Mouse (Mus musculus) liver, postnatal 0 days (tissue): ENCODE results near the gene Trappc3. TPM values are rescaled to one million over a fixed set of nuclear protein-coding genes. Genes with fewer than 3 reads are reported as not detected.

Source experiments
- ATAC-seq: fragments of 200-750 bp; cut with Nextera tagmentation; 2 replicates; pipeline ENCODE4 v1.8.0; 2017; ENCODE audit warnings: mild to moderate bottlenecking, moderate library complexity
- DNase-seq: peaks from one replicate; pipeline ENCODE4 v3.0.0-alpha.2; 2016
- H3K27ac ChIP-seq: fragments of 300-500 bp; sonication (generic); 2 replicates; pipeline ENCODE4 v1.5.1; 2014; ENCODE audit warnings: antibody characterized with exemption, moderate library complexity, mild to moderate bottlenecking, low read depth
- H3K27me3 ChIP-seq: fragments of 300-500 bp; sonication (generic); 2 replicates; pipeline ENCODE4 v1.6.1; 2014; ENCODE audit warnings: low read length, control low read depth, mixed read lengths; ENCODE audit not compliant: insufficient read depth
- H3K36me3 ChIP-seq: fragments of 300-500 bp; sonication (generic); replicated peaks from 2 replicates; pipeline ENCODE4 v1.6.1; 2014; ENCODE audit warnings: mild to moderate bottlenecking, control low read depth, low read length, moderate library complexity, mixed read lengths; ENCODE audit not compliant: insufficient read depth
- H3K4me1 ChIP-seq: fragments of 300-500 bp; sonication (generic); 2 replicates; pipeline ENCODE4 v1.6.1; 2014; ENCODE audit warnings: antibody characterized with exemption, mild to moderate bottlenecking, control low read depth; ENCODE audit not compliant: insufficient read depth
- H3K4me2 ChIP-seq: fragments of 300-500 bp; sonication (generic); 2 replicates; pipeline ENCODE4 v1.6.1; 2014; ENCODE audit warnings: low read depth, mild to moderate bottlenecking, low read length, moderate library complexity, mixed read lengths
- H3K4me3 ChIP-seq: fragments of 300-500 bp; sonication (generic); 2 replicates; pipeline ENCODE4 v1.5.1; 2014; ENCODE audit warnings: low read depth, low read length
- H3K9ac ChIP-seq: fragments of 300-500 bp; sonication (generic); replicated peaks from 2 replicates; pipeline ENCODE4 v1.6.1; 2014; ENCODE audit warnings: mild to moderate bottlenecking, moderate library complexity
- H3K9me3 ChIP-seq: fragments of 300-500 bp; sonication (generic); 2 replicates; pipeline ENCODE4 v1.6.1; 2016; ENCODE audit warnings: mild to moderate bottlenecking, control low read depth, low read length, mixed read lengths
- CTCF ChIP-seq: sonication (generic); IDR thresholded peaks from 2 replicates; pipeline ENCODE4 v1.5.1; 2016; ENCODE audit warnings: antibody characterized with exemption, low read depth
- EP300 ChIP-seq: IDR thresholded peaks from 2 replicates; pipeline ENCODE4 v1.6.1; 2016; ENCODE audit warnings: antibody characterized with exemption, low read depth, mild to moderate bottlenecking
- WGBS: fragments of 180-500 bp; shearing (Covaris S2); extraction: QIAGEN DNeasy Blood & Tissue Kit; methylation state at CpG from one replicate; pipeline ENCODE4 v1.1.7; 2014; ENCODE audit not compliant: insufficient replicate concordance; 5-methylcytosine and 5-hydroxymethylcytosine counted together
- polyA plus RNA-seq: library from polyadenylated mRNA; unstranded; fragments of >200 nt; fragmentation: Nextera tagmentation; extraction: Ambion mirVana; gene quantifications from 2 replicates; pipeline ENCODE4 v1.2.1, GENCODE M21; 2015

Trappc3 gene
- polyA plus RNA-seq, 1 experiment from 2014 or later, result 39.2 TPM

GRCm38 (mm10) chr4:126254315-126255112 is 7.6 kb upstream of the Trappc3 start:
- DNase-seq (peak; percentile 56), ATAC-seq (no peak)
- Histone ChIP-seq H3K4me3 (peak overlapping the region; percentile 82), H3K4me1 (peaks cover 64% of the 10 kb centered on the region), H3K27ac (no peak overlapping the region; the same call in 1 of the 2 replicates), H3K9me3 (no peaks in the 10 kb centered on the region), H3K4me2 (peak overlapping the region; percentile 85), H3K36me3 (no peaks in the 10 kb centered on the region; the same call in 1 of the 2 replicates), H3K9ac (peak overlapping the region; percentile 78), H3K27me3 (0 out of 2 replicates have a peak, but pooled peaks cover 2% of the 10 kb centered on the region)
- TF ChIP-seq CTCF (no peak), EP300 (no peak)
- WGBS, result 36% methylated on average over 9 of the region's 9 CpGs

- peak; percentile 47 for DNase-seq
- Histone ChIP-seq H3K4me2 (peak overlapping the region; percentile 85), H3K9ac (peak overlapping the region; percentile 78), H3K36me3 (no peaks in the 10 kb centered on the region; the same call in 1 of the 2 replicates), H3K9me3 (no peaks in the 10 kb centered on the region), H3K27ac (peak overlapping the region; percentile 87), H3K4me3 (peak overlapping the region; percentile 82), H3K27me3 (0 out of 2 replicates have a peak, but pooled peaks cover 2% of the 10 kb centered on the region), H3K4me1 (peaks cover 73% of the 10 kb centered on the region)
- no peak for TF ChIP-seq EP300
- TF ChIP-seq CTCF, result no peak
- WGBS, result 2% methylated on average over 50 of the region's 50 CpGs
- ATAC-seq, result no peak
Observed at GRCm38 (mm10) chr4:126255113-126256001, 6.8 kb upstream of the Trappc3 start.

- DNase-seq, result peak; percentile 87
Observed at GRCm38 (mm10) chr4:126256131-126256791, 5.9 kb upstream of the Trappc3 start, which contains the start of gene Map7d1. TSS of gene Map7d1 (minus strand) at chr4:126256343.

GRCm38 (mm10) chr4:126256967-126257881 is 4.9 kb upstream of the Trappc3 start:
- DNase-seq, result peak; percentile 78
- Histone ChIP-seq H3K4me3 (peak overlapping the region; percentile 82), H3K9ac (peak overlapping the region; percentile 78), H3K4me1 (peaks cover 74% of the 10 kb centered on the region), H3K9me3 (no peaks in the 10 kb centered on the region), H3K36me3 (no peaks in the 10 kb centered on the region), H3K4me2 (peak overlapping the region; percentile 85), H3K27ac (peak overlapping the region; percentile 87), H3K27me3 (0 out of 2 replicates have a peak, but pooled peaks cover 2% of the 10 kb centered on the region)
- ATAC-seq, result peak; percentile 74
- TF ChIP-seq CTCF (no peak), EP300 (peak; percentile 40; the same call in 1 of the 2 replicates)
- WGBS, result 12% methylated on average over 26 of the region's 26 CpGs

More at GRCm38 (mm10) chr4:126256131-126256791, 5.9 kb upstream of the Trappc3 start, which contains the start of gene Map7d1:
- H3K9ac ChIP-seq, result peak within 1 kb of the TSS; percentile 78
- H3K9me3 ChIP-seq, result no peaks in the 10 kb centered on the region
- H3K36me3 ChIP-seq, result no peaks in the 10 kb centered on the region
- peaks cover 76% of the 10 kb centered on the region for H3K4me1 ChIP-seq
- TF ChIP-seq CTCF, result peak; percentile 23; the same call in 1 of the 2 replicates
- no peak for TF ChIP-seq EP300
- WGBS, result 1% methylated on average over 53 of the region's 59 CpGs
- 0 out of 2 replicates have a peak, but pooled peaks cover 2% of the 10 kb centered on the region for H3K27me3 ChIP-seq
- peak within 1 kb of the TSS; percentile 82 for H3K4me3 ChIP-seq
- peak within 1 kb of the TSS; percentile 85 for H3K4me2 ChIP-seq
- peak within 1 kb of the TSS; percentile 87 for H3K27ac ChIP-seq
- peak; percentile 75 for ATAC-seq

- WGBS, result 24% methylated on average over 3 of the region's 3 CpGs
- 0 out of 2 replicates have a peak, but pooled peaks cover 2% of the 10 kb centered on the region for H3K27me3 ChIP-seq
- no peak for TF ChIP-seq EP300
- no peak for TF ChIP-seq CTCF
- H3K9ac ChIP-seq, result no peak overlapping the region
- DNase-seq (no peak), ATAC-seq (no peak)
- H3K4me3 ChIP-seq, result no peak overlapping the region
- no peaks in the 10 kb centered on the region for H3K9me3 ChIP-seq
- H3K27ac ChIP-seq, result peak overlapping the region; percentile 86
- H3K4me2 ChIP-seq, result no peak overlapping the region
- peaks cover 71% of the 10 kb centered on the region for H3K4me1 ChIP-seq
- no peaks in the 10 kb centered on the region for H3K36me3 ChIP-seq
Observed at GRCm38 (mm10) chr4:126259063-126259462, 3.1 kb upstream of the Trappc3 start.
